Mouse (Mus musculus) left cerebral cortex, adult 18-20 months (tissue): ENCODE measurements around the gene Ess2. TPM values are rescaled to one million over a fixed set of nuclear protein-coding genes. Genes with fewer than 3 reads are reported as not detected.

ENCODE experiments used
- DNase-seq, 2 experiments: peaks; one replicate each; pipeline ENCODE4 v3.0.0; 2021 to 2022; ENCODE audit warnings: low spot score in 2 of 2, mixed read lengths in 1 of 2
- total RNA-seq, 2 experiments: library from RNA; stranded (reverse); gene quantifications; 2 replicates each; pipeline ENCODE4 v1.2.3; 2021

Ess2 gene
- total RNA-seq, 2 experiments from 2014 or later = 30.1 to 33.4 TPM

- no peak for DNase-seq
These were observed 45.9 kb downstream of the Ess2 start for GRCm38 (mm10) chr16:17865293-17865692.

- DNase-seq = no peak
These were observed 52.6 kb downstream of the Ess2 start for GRCm38 (mm10) chr16:17858592-17858991.

GRCm38 (mm10) chr16:17857157-17857556, 54.0 kb downstream of the Ess2 start:
- no peak for DNase-seq

- DNase-seq = no peak
These were observed 57.9 kb downstream of the Ess2 start for GRCm38 (mm10) chr16:17853263-17853662.

- DNase-seq = no peak
These were observed 59.3 kb downstream of the Ess2 start for GRCm38 (mm10) chr16:17851860-17852259.

DNA sequence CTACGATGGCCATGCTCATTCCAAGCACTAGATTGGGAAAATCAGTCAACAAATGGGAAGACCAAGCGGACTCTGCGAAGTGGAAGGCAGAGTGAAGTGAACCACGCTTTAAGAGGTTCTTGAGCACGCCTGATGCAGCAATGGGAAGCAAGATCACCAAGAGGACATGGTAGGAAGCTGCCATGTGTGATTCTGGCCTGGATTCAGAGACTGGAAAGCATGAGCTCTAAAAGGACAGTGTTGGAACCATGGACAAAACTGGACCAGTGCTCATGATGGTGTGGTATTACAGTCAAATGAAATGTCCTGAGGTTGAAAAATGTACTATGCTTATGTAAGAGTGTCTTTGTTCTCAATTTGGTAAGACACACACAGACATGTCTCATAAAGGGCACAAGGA, 59.8 kb downstream of the Ess2 start:
- no peak for DNase-seq

Other genes starting within 250 kb of the Ess2 start
- gene Med15, start 178.5 kb downstream of the Ess2 start, total RNA-seq = 10 to 100 TPM; 68.3 to 71.6 TPM
- 100 to 1,000 TPM in 1 of 2 experiments, 10 to 100 TPM in 1; 96.9 to 103 TPM for gene Klhl22, start 151.7 kb downstream of the Ess2 start, total RNA-seq
- 1 to 10 TPM; 3.5 to 3.6 TPM for gene Scarf2, start 114.1 kb downstream of the Ess2 start, total RNA-seq
- 1 to 10 TPM; 2.9 to 3.6 TPM for gene B830017H08Rik, start 78.2 kb downstream of the Ess2 start, total RNA-seq
- 1 to 10 TPM; 8.9 to 9.1 TPM for gene Car15, start 73.0 kb downstream of the Ess2 start, total RNA-seq
- gene Gm20518, start 19.7 kb downstream of the Ess2 start, total RNA-seq = 1 to 10 TPM; 1.0 to 2.6 TPM
- gene Tssk1, start 17.1 kb downstream of the Ess2 start, total RNA-seq = not detected
- 100 to 1,000 TPM in 1 of 2 experiments, 10 to 100 TPM in 1; 99.4 to 102 TPM for gene Dgcr2, start 12.8 kb downstream of the Ess2 start, total RNA-seq
- not detected for gene Tssk2, start 12.7 kb downstream of the Ess2 start, total RNA-seq
- gene Gsc2, start 3.7 kb upstream of the Ess2 start, total RNA-seq = not detected
- 10 to 100 TPM; 39.9 to 41.8 TPM for gene Slc25a1, start 16.9 kb upstream of the Ess2 start, total RNA-seq
- gene Vpreb2, start 69.1 kb upstream of the Ess2 start, total RNA-seq = under 1 TPM in 1 of 2 experiments, not detected in 1; 0.51 TPM
- gene Dgcr6, start 141.5 kb upstream of the Ess2 start, total RNA-seq = 10 to 100 TPM; 90.4 to 92.7 TPM
- 10 to 100 TPM; 30.6 to 37.2 TPM for gene Prodh, start 178.9 kb upstream of the Ess2 start, total RNA-seq
- 100 to 1,000 TPM; 128 to 135 TPM for gene Rtn4r, start 216.3 kb upstream of the Ess2 start, total RNA-seq